ENCODE assay signal across 19 mouse cellular contexts in genomic region chr15:103353511-103354256, GRCm38 (mm10). TPM values are rescaled to one million over a fixed set of nuclear protein-coding genes. Genes with fewer than 3 reads are reported as not detected.
DNase-seq lines count a peak whose midpoint lies in the region; ATAC-seq lines count a peak whose summit lies in the region.
"Had no signal": no experiment of that assay in that cellular context is flagged by ENCODE, and none has a peak within 500 bp of the region (broad histone marks: within the 10 kb centered on the region; RNA-seq: fewer than 3 reads in every experiment).

No protein-coding gene starts in this region.

- no peaks in the 10 kb centered on the region for H3K27me3 ChIP-seq in forebrain, embryonic 12.5 days
- no peaks in the 10 kb centered on the region for H3K27me3 ChIP-seq in forebrain, embryonic 13.5 days
- H3K27me3 ChIP-seq in heart, embryonic 14.5 days (ENCODE audit: control insufficient read depth, insufficient read depth, low read length), result no peaks in the 10 kb centered on the region
- H3K27me3 ChIP-seq in heart, embryonic 12.5 days (replicated peaks), result no peaks in the 10 kb centered on the region
- no peaks in the 10 kb centered on the region for H3K27me3 ChIP-seq in neural tube, embryonic 13.5 days
- H3K27me3 ChIP-seq: embryonic facial prominence, embryonic 13.5 days; liver, embryonic 12.5 days had no signal

- 0 out of 2 replicates have a peak, but pooled peaks have one; percentile 14 for ATAC-seq in forebrain, embryonic 12.5 days (ENCODE audit: low FRiP score)
- ATAC-seq in forebrain, embryonic 13.5 days, result no peak; the same call in 1 of the 2 replicates
- no peak for ATAC-seq in heart, embryonic 14.5 days (ENCODE audit: insufficient number of reproducible peaks, insufficient read depth, low FRiP score, low read depth)
- ATAC-seq in heart, embryonic 12.5 days (ENCODE audit: insufficient number of reproducible peaks, low FRiP score), result no peak
- peak; percentile 24; the same call in 1 of the 2 replicates for ATAC-seq in neural tube, embryonic 13.5 days (ENCODE audit: low read depth)
- ATAC-seq: liver, embryonic 12.5 days; midbrain, embryonic 16.5 days had no signal

- H3K9ac ChIP-seq in forebrain, embryonic 12.5 days, result no peak overlapping the region
- no peak overlapping the region for H3K9ac ChIP-seq in forebrain, embryonic 13.5 days
- H3K9ac ChIP-seq in heart, embryonic 14.5 days (ENCODE audit: low read length), result 0 out of 2 replicates have a peak overlapping the region, but pooled peaks have one; percentile 55
- no peak overlapping the region for H3K9ac ChIP-seq in heart, embryonic 12.5 days
- no peak overlapping the region for H3K9ac ChIP-seq in neural tube, embryonic 13.5 days
- H3K9ac ChIP-seq: embryonic facial prominence, embryonic 13.5 days; hindbrain, embryonic 14.5 days; liver, embryonic 12.5 days; liver, postnatal 0 days had no signal

- H3K27ac ChIP-seq in forebrain, embryonic 12.5 days, result no peak overlapping the region
- no peak overlapping the region for H3K27ac ChIP-seq in forebrain, embryonic 13.5 days
- H3K27ac ChIP-seq in heart, embryonic 14.5 days (replicated peaks in 1 of 2; ENCODE audit: control insufficient read depth in 1 of 2, insufficient read depth in 1 of 2, low read depth in 2 of 2, low read length in 2 of 2), result 0 out of 4 replicates have a peak overlapping the region, but pooled peaks of 1 of the 2 experiments have one; percentile 10
- H3K27ac ChIP-seq in heart, embryonic 12.5 days (ENCODE audit: poor library complexity, severe bottlenecking), result no peak overlapping the region
- H3K27ac ChIP-seq in neural tube, embryonic 13.5 days (replicated peaks), result no peak overlapping the region
- H3K27ac ChIP-seq: embryonic facial prominence, embryonic 13.5 days; forebrain, embryonic 10.5 days; hindbrain, embryonic 14.5 days; layer of hippocampus, adult 2 months; left cerebral cortex, adult 2 months; liver, embryonic 12.5 days had no signal

- no peak for DNase-seq in neural tube, embryonic 10.5 days (ENCODE audit: extremely low spot score, low spot score)
- no peak for DNase-seq in kidney, adult 11 months
- DNase-seq: lung, postnatal 36 days; right cerebral cortex, adult 18-20 months had no signal

- H3K4me3 ChIP-seq in forebrain, embryonic 12.5 days (replicated peaks), result no peak overlapping the region
- no peak overlapping the region for H3K4me3 ChIP-seq in forebrain, embryonic 13.5 days
- H3K4me3 ChIP-seq in heart, embryonic 14.5 days (ENCODE audit: control insufficient read depth in 1 of 2, insufficient read depth in 1 of 2, low read depth in 1 of 2, low read length in 2 of 2), result no peak overlapping the region
- no peak overlapping the region for H3K4me3 ChIP-seq in heart, embryonic 12.5 days
- H3K4me3 ChIP-seq in neural tube, embryonic 13.5 days, result no peak overlapping the region
- H3K4me3 ChIP-seq: embryonic facial prominence, embryonic 13.5 days; forebrain, embryonic 10.5 days; layer of hippocampus, adult 2 months; left cerebral cortex, adult 2 months; liver, embryonic 12.5 days had no signal

- no peak overlapping the region for H3K4me2 ChIP-seq in forebrain, embryonic 12.5 days
- no peak overlapping the region for H3K4me2 ChIP-seq in forebrain, embryonic 13.5 days
- no peak overlapping the region for H3K4me2 ChIP-seq in heart, embryonic 14.5 days (ENCODE audit: low read length)
- no peak overlapping the region for H3K4me2 ChIP-seq in heart, embryonic 12.5 days
- H3K4me2 ChIP-seq in neural tube, embryonic 13.5 days, result no peak overlapping the region
- H3K4me2 ChIP-seq: embryonic facial prominence, embryonic 13.5 days; hindbrain, embryonic 14.5 days; liver, embryonic 12.5 days; midbrain, embryonic 11.5 days had no signal

- no peaks in the 10 kb centered on the region for H3K4me1 ChIP-seq in forebrain, embryonic 12.5 days
- no peaks in the 10 kb centered on the region for H3K4me1 ChIP-seq in forebrain, embryonic 13.5 days
- peaks cover 36 to 45% of the 10 kb centered on the region in 2 experiments for H3K4me1 ChIP-seq in heart, embryonic 14.5 days (ENCODE audit: control insufficient read depth in 2 of 2, insufficient read depth in 2 of 2, low read length in 2 of 2)
- H3K4me1 ChIP-seq in heart, embryonic 12.5 days (replicated peaks), result peaks cover 44% of the 10 kb centered on the region
- peaks cover 4% of the 10 kb centered on the region; the same call in 1 of the 2 replicates for H3K4me1 ChIP-seq in neural tube, embryonic 13.5 days (replicated peaks)

- WGBS in forebrain, embryonic 12.5 days, result 92% methylated on average over 11 of the region's 11 CpGs
- 94% methylated on average over 11 of the region's 11 CpGs for WGBS in forebrain, embryonic 13.5 days
- 88% methylated on average over 11 of the region's 11 CpGs for WGBS in heart, embryonic 14.5 days
- 89% methylated on average over 11 of the region's 11 CpGs for WGBS in heart, embryonic 12.5 days
- WGBS in neural tube, embryonic 13.5 days, result 91% methylated on average over 11 of the region's 11 CpGs

- H3K36me3 ChIP-seq in forebrain, embryonic 12.5 days (replicated peaks), result peaks cover 33% of the 10 kb centered on the region
- H3K36me3 ChIP-seq in forebrain, embryonic 13.5 days (ENCODE audit: poor library complexity, severe bottlenecking), result peaks cover 23% of the 10 kb centered on the region
- H3K36me3 ChIP-seq in heart, embryonic 14.5 days (ENCODE audit: control insufficient read depth, insufficient read depth, low read length), result peaks cover 98% of the 10 kb centered on the region
- H3K36me3 ChIP-seq in heart, embryonic 12.5 days, result peaks cover 96% of the 10 kb centered on the region
- 0 out of 2 replicates have a peak, but pooled peaks cover 3% of the 10 kb centered on the region for H3K36me3 ChIP-seq in neural tube, embryonic 13.5 days

- no peaks in the 10 kb centered on the region for H3K9me3 ChIP-seq in forebrain, embryonic 12.5 days
- H3K9me3 ChIP-seq in forebrain, embryonic 13.5 days (replicated peaks), result no peaks in the 10 kb centered on the region
- H3K9me3 ChIP-seq in heart, embryonic 14.5 days (ENCODE audit: control insufficient read depth, low read length), result no peaks in the 10 kb centered on the region
- no peaks in the 10 kb centered on the region for H3K9me3 ChIP-seq in heart, embryonic 12.5 days (replicated peaks)
- H3K9me3 ChIP-seq in neural tube, embryonic 13.5 days, result no peaks in the 10 kb centered on the region
- H3K9me3 ChIP-seq: embryonic facial prominence, embryonic 13.5 days; forebrain, embryonic 10.5 days; liver, embryonic 12.5 days had no signal

RNA-seq across cellular contexts. Expression of gene Itga5, which starts 12.9 kb away (rescaled TPM):
- 16.8 and 17.3 TPM in 2 replicates for polyA plus RNA-seq in forebrain, embryonic 12.5 days (2016; fragmentation: Nextera tagmentation; extraction: Ambion mirVana)
- 7.7 and 8.0 TPM in 2 replicates for polyA plus RNA-seq in forebrain, embryonic 13.5 days (2015; fragmentation: Nextera tagmentation; extraction: Ambion mirVana)
- 76.2 and 77.2 TPM in 2 replicates for polyA plus RNA-seq in heart, embryonic 14.5 days (2014; fragmentation: Nextera tagmentation; extraction: Ambion mirVana)
- polyA plus RNA-seq in heart, embryonic 12.5 days (2016; fragmentation: Nextera tagmentation; extraction: Ambion mirVana), result 111 and 115 TPM in 2 replicates
- polyA plus RNA-seq in neural tube, embryonic 13.5 days (2015; fragmentation: Nextera tagmentation; extraction: Ambion mirVana), result 9.2 and 11.6 TPM in 2 replicates

RNA-seq across cellular contexts. Expression of gene Zfp385a, which starts 13.8 kb away (rescaled TPM):
- polyA plus RNA-seq in forebrain, embryonic 12.5 days (2016; fragmentation: Nextera tagmentation; extraction: Ambion mirVana), result 16.1 and 16.8 TPM in 2 replicates
- 11.3 and 12.0 TPM in 2 replicates for polyA plus RNA-seq in forebrain, embryonic 13.5 days (2015; fragmentation: Nextera tagmentation; extraction: Ambion mirVana)
- polyA plus RNA-seq in heart, embryonic 14.5 days (2014; fragmentation: Nextera tagmentation; extraction: Ambion mirVana), result 8.1 and 9.1 TPM in 2 replicates
- polyA plus RNA-seq in heart, embryonic 12.5 days (2016; fragmentation: Nextera tagmentation; extraction: Ambion mirVana), result 9.2 and 10.3 TPM in 2 replicates
- polyA plus RNA-seq in neural tube, embryonic 13.5 days (2015; fragmentation: Nextera tagmentation; extraction: Ambion mirVana), result 17.1 and 18.4 TPM in 2 replicates
- polyA plus RNA-seq: CD4-positive, CD25-positive, alpha-beta regulatory T cell, adult 4 months had no signal

RNA-seq across cellular contexts. Expression of gene Gpr84, which starts 43.3 kb away (rescaled TPM):
- polyA plus RNA-seq in forebrain, embryonic 12.5 days (2016; fragmentation: Nextera tagmentation; extraction: Ambion mirVana), result 0.10 and 0.37 TPM in 2 replicates
- 0.30 and 0.41 TPM in 2 replicates for polyA plus RNA-seq in forebrain, embryonic 13.5 days (2015; fragmentation: Nextera tagmentation; extraction: Ambion mirVana)
- polyA plus RNA-seq in heart, embryonic 14.5 days (2014; fragmentation: Nextera tagmentation; extraction: Ambion mirVana), result 0.11 and 0.24 TPM in 2 replicates
- polyA plus RNA-seq in heart, embryonic 12.5 days (2016; fragmentation: Nextera tagmentation; extraction: Ambion mirVana), result 0.17 and 0.29 TPM in 2 replicates
- 0.57 and 0.62 TPM in 2 replicates for polyA plus RNA-seq in neural tube, embryonic 13.5 days (2015; fragmentation: Nextera tagmentation; extraction: Ambion mirVana)
- polyA plus RNA-seq: CD4-positive, CD25-positive, alpha-beta regulatory T cell, adult 4 months had no signal

Comparison
In these comparisons a context has a peak if more than half of its experiments do, and no peak if none do; other contexts are left out.
1. ATAC-seq: peak in forebrain, embryonic 12.5 days (single experiment) and neural tube, embryonic 13.5 days (single experiment); none in forebrain, embryonic 13.5 days (single experiment), heart, embryonic 14.5 days (single experiment) and heart, embryonic 12.5 days (single experiment).